ENCODE assay signal across 8 mouse cellular contexts in the genomic region with DNA sequence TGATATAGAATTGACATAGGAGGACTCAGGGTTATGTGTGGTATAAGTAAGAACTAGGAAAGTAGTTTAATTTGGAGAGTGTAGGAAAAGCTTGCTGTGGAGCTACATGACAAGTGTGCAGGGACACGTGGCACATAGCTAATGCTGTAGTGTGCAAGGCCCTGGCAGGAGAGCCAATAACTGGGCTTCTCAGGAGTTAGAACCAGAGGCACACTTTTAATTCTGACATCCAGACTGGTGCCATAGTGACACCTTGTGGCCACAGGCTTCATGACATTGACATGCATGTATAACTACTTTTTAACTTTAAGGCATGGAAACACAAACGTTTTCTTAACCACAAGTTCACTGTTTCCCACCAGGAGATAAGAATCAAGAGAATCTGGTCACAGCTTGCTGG.
DNase-seq lines count a peak whose midpoint lies in the region; ATAC-seq and TF ChIP-seq lines count a peak whose summit lies in the region.

No protein-coding gene starts in this region.

- peak; percentile 31 for DNase-seq in ES-E14 (ENCODE audit: low read depth, low spot score)
- peak; percentile 89 for DNase-seq in brain, embryonic 14.5 days (ENCODE audit: low read depth)
- peak; percentile 67 for DNase-seq in forebrain, embryonic 10.5 days (ENCODE audit: extremely low spot score, low spot score)
- peak; percentile 41 for DNase-seq in heart, postnatal 25 days (ENCODE audit: low spot score)
- DNase-seq in layer of hippocampus, adult 18-20 months (ENCODE audit: low spot score in 2 of 2) = peak; percentile 39 to 90
- DNase-seq in lung, postnatal 0 days (ENCODE audit: low spot score) = peak; percentile 82
- peak; percentile 51 for DNase-seq in ovary, postnatal 36 days (ENCODE audit: low spot score)
- peak; percentile 93 for DNase-seq in thymus, postnatal 4 days

- ATAC-seq in lung, postnatal 0 days = peak; percentile 55

- no peak overlapping the region for H3K4me3 ChIP-seq in ES-E14 (ENCODE audit: insufficient read depth in 1 of 2, low read depth in 1 of 2, low read length in 2 of 2, poor library complexity in 1 of 2, severe bottlenecking in 1 of 2)
- H3K4me3 ChIP-seq in forebrain, embryonic 10.5 days = no peak overlapping the region
- H3K4me3 ChIP-seq in lung, postnatal 0 days (ENCODE audit: low read depth, low read length) = no peak overlapping the region

- TF ChIP-seq CTCF in brain, embryonic 14.5 days (IDR thresholded peaks at IDR 0.05; ENCODE audit: borderline replicate concordance, extremely low read depth, insufficient read depth, insufficient read length) = peak; percentile 86; the same call in 1 of the 2 replicates
- peak; percentile 94 for TF ChIP-seq CTCF in lung, postnatal 0 days (IDR thresholded peaks at IDR 0.05)

- no peaks in the 10 kb centered on the region for H3K4me1 ChIP-seq in ES-E14 (ENCODE audit: control insufficient read depth in 2 of 2, insufficient read depth in 2 of 2, low read length in 2 of 2, poor library complexity in 1 of 2)
- H3K4me1 ChIP-seq in forebrain, embryonic 10.5 days = 0 out of 2 replicates have a peak, but pooled peaks cover 3% of the 10 kb centered on the region
- H3K4me1 ChIP-seq in lung, postnatal 0 days (ENCODE audit: insufficient read depth, low read depth, low read length) = no peaks in the 10 kb centered on the region

- TF ChIP-seq POLR2A in brain, embryonic 14.5 days (IDR thresholded peaks at IDR 0.05; ENCODE audit: borderline replicate concordance, extremely low read depth, insufficient read depth, insufficient read length, poor library complexity, severe bottlenecking) = no peak

- in situ Hi-C loops in ES-E14 (cut with MboI; ENCODE audit: low sequenced_read_pairs in 2 of 2, unreplicated experiment in 2 of 2) = no loop called here

- H3K36me3 ChIP-seq in ES-E14 (ENCODE audit: control insufficient read depth, insufficient read depth, low read length, poor library complexity, severe bottlenecking) = no peaks in the 10 kb centered on the region
- H3K36me3 ChIP-seq in forebrain, embryonic 10.5 days (replicated peaks) = no peaks in the 10 kb centered on the region
- H3K36me3 ChIP-seq in lung, postnatal 0 days (ENCODE audit: insufficient read depth, low read length) = no peaks in the 10 kb centered on the region

- intact Hi-C loops in heart, postnatal 25 days (cut with DNase I) = loop anchor here (1.0 to 10.0 kb wide), 6 partner anchors 76 to 662 kb away; no protein-coding TSS in a partner anchor

- H3K9me3 ChIP-seq in ES-E14 (ENCODE audit: control insufficient read depth, insufficient read depth, low read depth, low read length) = no peaks in the 10 kb centered on the region
- no peaks in the 10 kb centered on the region for H3K9me3 ChIP-seq in forebrain, embryonic 10.5 days
- no peaks in the 10 kb centered on the region for H3K9me3 ChIP-seq in lung, postnatal 0 days (ENCODE audit: low read length)

- H3K27ac ChIP-seq in ES-E14 (ENCODE audit: insufficient read depth, low read depth, low read length, poor library complexity, severe bottlenecking) = no peak overlapping the region
- no peak overlapping the region for H3K27ac ChIP-seq in forebrain, embryonic 10.5 days
- no peak overlapping the region for H3K27ac ChIP-seq in lung, postnatal 0 days (ENCODE audit: low read length)

- H3K27me3 ChIP-seq in forebrain, embryonic 10.5 days (ENCODE audit: poor library complexity, severe bottlenecking) = peaks cover 5% of the 10 kb centered on the region; the same call in 1 of the 2 replicates
- no peaks in the 10 kb centered on the region for H3K27me3 ChIP-seq in lung, postnatal 0 days (replicated peaks; ENCODE audit: insufficient read depth, low read length)

- no peak for TF ChIP-seq EP300 in lung, postnatal 0 days (IDR thresholded peaks at IDR 0.05)

- no peak overlapping the region for H3K9ac ChIP-seq in ES-E14 (ENCODE audit: insufficient read depth, low read depth, low read length, poor library complexity, severe bottlenecking)
- H3K9ac ChIP-seq in lung, postnatal 0 days (replicated peaks; ENCODE audit: low read depth) = no peak overlapping the region

- no peak overlapping the region for H3K4me2 ChIP-seq in lung, postnatal 0 days (replicated peaks; ENCODE audit: low read depth, low read length)

- WGBS in forebrain, embryonic 10.5 days = 11% methylated on average over 2 of the region's 2 CpGs
- 2% methylated on average over 2 of the region's 2 CpGs for WGBS in lung, postnatal 0 days

TF ChIP-seq in ES-E14, 5 proteins besides CTCF, POLR2A, EP300 and RAD21:
- TF ChIP-seq CHD2 (IDR thresholded peaks at IDR 0.05; ENCODE audit: low read depth, low read length) (no peak), ZC3H11A (IDR thresholded peaks at IDR 0.05; ENCODE audit: borderline replicate concordance, low read depth, low read length) (peak; percentile 81; the same call in 1 of the 2 replicates)

Comparison
In these comparisons a context has a peak if more than half of its experiments do, and no peak if none do; other contexts are left out.
1. DNase-seq: peak in every context shown above with its lines; median percentile 93 in thymus, postnatal 4 days; 89 in brain, embryonic 14.5 days; 82 in lung, postnatal 0 days; 67 in forebrain, embryonic 10.5 days; 64 in layer of hippocampus, adult 18-20 months; 51 in ovary, postnatal 36 days; 41 in heart, postnatal 25 days; 31 in ES-E14.